Mouse (Mus musculus) NIH3T3 (cell line): ENCODE measurements around the gene Ncor1.
"Not testable (repeated sequence)": the region's sequence is repeated elsewhere in the genome, so short reads cannot be mapped to it uniquely, and the experiment has no call there.

Experiments used
- DNase-seq: peaks from one replicate; pipeline ENCODE4 v3.0.0-alpha.2; 2012; ENCODE audit warnings: low read depth

The Ncor1 gene

GRCm38 (mm10) chr11:62458276-62458724 lies at the start of gene Ncor1, which contains the start of gene Pigl:
TSS of gene Ncor1 (minus strand) at chr11:62458541.
TSS of gene Pigl (plus strand) at chr11:62458460.
- peak; percentile 91 for DNase-seq

GRCm38 (mm10) chr11:62507683-62508082 lies 49.3 kb upstream of the Ncor1 start:
- DNase-seq, result no peak

- DNase-seq, result no peak
Observed at GRCm38 (mm10) chr11:62500529-62500928, 42.2 kb upstream of the Ncor1 start.

GRCm38 (mm10) chr11:62498802-62499201 lies 40.5 kb upstream of the Ncor1 start:
- DNase-seq, result no peak

- no peak for DNase-seq
Observed at GRCm38 (mm10) chr11:62497181-62497580, 38.8 kb upstream of the Ncor1 start.

GRCm38 (mm10) chr11:62496151-62496715 lies 37.9 kb upstream of the Ncor1 start:
- peak; percentile 61 for DNase-seq

- peak; percentile 82 for DNase-seq
Observed at GRCm38 (mm10) chr11:62495276-62495801, 37.0 kb upstream of the Ncor1 start.

GRCm38 (mm10) chr11:62494754-62495275 lies 36.5 kb upstream of the Ncor1 start:
- peak; percentile 77 for DNase-seq

- no peak for DNase-seq
Observed at GRCm38 (mm10) chr11:62493701-62494100, 35.4 kb upstream of the Ncor1 start.

GRCm38 (mm10) chr11:62487540-62488350 lies 29.4 kb upstream of the Ncor1 start:
- no peak for DNase-seq

GRCm38 (mm10) chr11:62486949-62487348 lies 28.6 kb upstream of the Ncor1 start:
- DNase-seq, result no peak

GRCm38 (mm10) chr11:62479581-62479980 lies 21.2 kb upstream of the Ncor1 start:
- DNase-seq, result no peak

- DNase-seq, result no peak
Observed at GRCm38 (mm10) chr11:62478931-62479330, 20.6 kb upstream of the Ncor1 start.

GRCm38 (mm10) chr11:62476156-62476555 lies 17.8 kb upstream of the Ncor1 start:
- DNase-seq, result no peak

- DNase-seq, result no peak
Observed at GRCm38 (mm10) chr11:62473516-62473915, 15.2 kb upstream of the Ncor1 start.

- peak; percentile 35 for DNase-seq
Observed at GRCm38 (mm10) chr11:62470451-62470850, 12.1 kb upstream of the Ncor1 start.

- DNase-seq, result not testable (repeated sequence)
Observed at GRCm38 (mm10) chr11:62467289-62467688, 8.9 kb upstream of the Ncor1 start.

- no peak for DNase-seq
Observed at GRCm38 (mm10) chr11:62466546-62466945, 8.2 kb upstream of the Ncor1 start.

GRCm38 (mm10) chr11:62465849-62466248 lies 7.5 kb upstream of the Ncor1 start:
- no peak for DNase-seq

- no peak for DNase-seq
Observed at GRCm38 (mm10) chr11:62464696-62465095, 6.4 kb upstream of the Ncor1 start.

- no peak for DNase-seq
Observed at GRCm38 (mm10) chr11:62463225-62463915, 5.0 kb upstream of the Ncor1 start.

GRCm38 (mm10) chr11:62462529-62462928 lies 4.2 kb upstream of the Ncor1 start:
- not testable (repeated sequence) for DNase-seq
